Mouse (Mus musculus): Measurements from ENCODE around the gene Kcnb1.

Gene Kcnb1

GRCm38 (mm10) chr2:167198660-167199427, 8.9 kb upstream of the Kcnb1 start:
- Histone ChIP-seq H3K4me1 (replicated peaks; ENCODE audit: low read depth, low read length) (peaks cover 47% of the 10 kb centered on the region), H3K4me3 (replicated peaks; ENCODE audit: low read length) (no peak overlapping the region), H3K36me3 (ENCODE audit: insufficient read depth, low read length) (peaks cover 28% of the 10 kb centered on the region), H3K27me3 (ENCODE audit: insufficient read depth, low read length) (peaks cover 8% of the 10 kb centered on the region; the same call in 1 of the 2 replicates), H3K9me3 (ENCODE audit: low read length) (no peaks in the 10 kb centered on the region)
- TF ChIP-seq NANOG (IDR thresholded peaks at IDR 0.05; ENCODE audit: borderline replicate concordance, low read length), result peak; percentile 49; the same call in 1 of the 2 replicates
- no peak for TF ChIP-seq POU5F1 (IDR thresholded peaks at IDR 0.05; ENCODE audit: borderline replicate concordance, low read length)
- TF ChIP-seq CTCF (conservative IDR thresholded peaks at IDR 0.05; ENCODE audit: low read length), result no peak

GRCm38 (mm10) chr2:167193361-167193760, 3.4 kb upstream of the Kcnb1 start:
- H3K36me3 ChIP-seq (ENCODE audit: insufficient read depth, low read length), result no peaks in the 10 kb centered on the region
- peaks cover 44% of the 10 kb centered on the region for H3K27me3 ChIP-seq (ENCODE audit: insufficient read depth, low read length)
- TF ChIP-seq POU5F1 (IDR thresholded peaks at IDR 0.05; ENCODE audit: borderline replicate concordance, low read length) (no peak), CTCF (conservative IDR thresholded peaks at IDR 0.05; ENCODE audit: low read length) (no peak), NANOG (IDR thresholded peaks at IDR 0.05; ENCODE audit: borderline replicate concordance, low read length) (no peak)
- no peaks in the 10 kb centered on the region for H3K9me3 ChIP-seq (ENCODE audit: low read length)
- peaks cover 36% of the 10 kb centered on the region for H3K4me1 ChIP-seq (replicated peaks; ENCODE audit: low read depth, low read length)
- no peak overlapping the region for H3K4me3 ChIP-seq (replicated peaks; ENCODE audit: low read length)

DNA sequence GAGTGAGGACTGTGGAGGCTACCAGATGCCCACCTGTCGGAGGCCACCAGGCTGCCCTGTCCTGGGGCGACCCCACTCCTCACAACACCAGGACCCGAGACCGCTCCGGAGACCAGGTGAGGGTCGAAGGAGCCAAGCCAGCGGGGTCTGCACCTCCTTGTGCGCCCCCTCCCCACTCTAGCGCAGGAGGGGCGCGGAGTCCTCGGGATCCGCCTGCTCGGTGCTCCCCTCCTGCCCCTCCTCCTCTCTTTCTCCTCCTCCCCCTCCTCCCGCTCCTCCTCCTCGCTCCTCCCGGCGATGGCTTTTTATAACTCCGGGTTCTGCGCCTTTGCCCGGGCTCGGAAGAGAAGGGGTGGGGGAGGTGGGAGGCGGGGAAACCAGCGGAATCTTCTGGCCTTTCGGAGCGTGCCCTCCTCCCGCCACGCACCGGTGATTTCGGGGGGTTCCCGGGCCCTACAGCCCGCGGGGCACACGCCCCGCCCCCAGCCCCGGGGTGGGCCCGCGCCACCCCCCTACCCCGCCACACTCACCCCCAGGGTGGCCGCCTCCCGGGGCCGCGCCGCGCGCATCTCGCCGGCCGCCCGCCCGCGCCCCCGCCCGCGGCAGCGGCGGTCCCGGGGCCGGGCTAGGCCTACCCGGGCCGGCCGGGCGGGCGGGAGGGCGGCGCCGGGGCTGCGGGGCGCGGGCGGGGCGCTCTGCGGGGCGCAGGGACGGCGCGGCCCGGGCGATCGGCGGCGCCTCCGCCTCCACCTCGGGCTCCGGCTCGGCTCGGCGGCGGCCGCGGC, 472 bp downstream of the Kcnb1 start:
- peaks cover 5% of the 10 kb centered on the region; the same call in 1 of the 2 replicates for H3K36me3 ChIP-seq (ENCODE audit: insufficient read depth, low read length)
- peaks cover 78% of the 10 kb centered on the region for H3K27me3 ChIP-seq (ENCODE audit: insufficient read depth, low read length)
- peaks cover 33% of the 10 kb centered on the region for H3K4me1 ChIP-seq (replicated peaks; ENCODE audit: low read depth, low read length)
- H3K4me3 ChIP-seq (replicated peaks; ENCODE audit: low read length), result peak overlapping the region; percentile 80
- TF ChIP-seq POU5F1 (IDR thresholded peaks at IDR 0.05; ENCODE audit: borderline replicate concordance, low read length) (no peak), CTCF (conservative IDR thresholded peaks at IDR 0.05; ENCODE audit: low read length) (no peak), NANOG (IDR thresholded peaks at IDR 0.05; ENCODE audit: borderline replicate concordance, low read length) (no peak)
- no peaks in the 10 kb centered on the region for H3K9me3 ChIP-seq (ENCODE audit: low read length)

- no peak for TF ChIP-seq CTCF (conservative IDR thresholded peaks at IDR 0.05; ENCODE audit: low read length)
- TF ChIP-seq POU5F1 (IDR thresholded peaks at IDR 0.05; ENCODE audit: borderline replicate concordance, low read length), result no peak
- no peak for TF ChIP-seq NANOG (IDR thresholded peaks at IDR 0.05; ENCODE audit: borderline replicate concordance, low read length)
- Histone ChIP-seq H3K4me3 (replicated peaks; ENCODE audit: low read length) (peak overlapping the region; percentile 80), H3K27me3 (ENCODE audit: insufficient read depth, low read length) (peaks cover 83% of the 10 kb centered on the region), H3K4me1 (replicated peaks; ENCODE audit: low read depth, low read length) (peaks cover 32% of the 10 kb centered on the region), H3K9me3 (ENCODE audit: low read length) (no peaks in the 10 kb centered on the region), H3K36me3 (ENCODE audit: insufficient read depth, low read length) (peaks cover 5% of the 10 kb centered on the region; the same call in 1 of the 2 replicates)
Observed at GRCm38 (mm10) chr2:167188315-167189207, 1.4 kb downstream of the Kcnb1 start.

- H3K4me3 ChIP-seq (replicated peaks; ENCODE audit: low read length), result no peak overlapping the region
Observed at GRCm38 (mm10) chr2:167187119-167187518, 2.8 kb downstream of the Kcnb1 start.

DNA sequence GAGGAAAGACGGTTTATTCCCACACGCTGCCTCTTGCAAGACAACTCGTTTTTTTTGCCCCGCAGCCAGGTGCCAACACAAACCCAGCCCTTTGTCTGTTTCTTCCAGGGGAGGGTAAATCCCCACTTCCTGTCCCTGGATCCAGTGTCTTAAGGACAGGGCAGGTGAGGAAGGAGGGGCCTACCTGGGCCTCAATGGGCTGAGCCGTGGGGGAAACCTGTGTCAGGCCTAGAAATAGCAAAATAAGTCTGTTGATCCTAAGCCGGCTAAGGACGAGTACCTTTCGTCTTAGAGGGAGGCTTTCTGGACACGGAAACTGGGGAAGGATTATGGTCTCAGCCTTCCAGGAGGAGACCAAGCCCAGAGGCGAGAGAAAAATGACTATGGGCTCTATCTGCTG, 3.4 kb downstream of the Kcnb1 start:
- Histone ChIP-seq H3K36me3 (ENCODE audit: insufficient read depth, low read length) (peaks cover 5% of the 10 kb centered on the region; the same call in 1 of the 2 replicates), H3K9me3 (ENCODE audit: low read length) (no peaks in the 10 kb centered on the region; the same call in 1 of the 2 replicates), H3K4me3 (replicated peaks; ENCODE audit: low read length) (no peak overlapping the region), H3K4me1 (replicated peaks; ENCODE audit: low read depth, low read length) (peaks cover 29% of the 10 kb centered on the region), H3K27me3 (ENCODE audit: insufficient read depth, low read length) (peaks cover 73% of the 10 kb centered on the region)
- no peak for TF ChIP-seq NANOG (IDR thresholded peaks at IDR 0.05; ENCODE audit: borderline replicate concordance, low read length)
- TF ChIP-seq POU5F1 (IDR thresholded peaks at IDR 0.05; ENCODE audit: borderline replicate concordance, low read length), result no peak
- no peak for TF ChIP-seq CTCF (conservative IDR thresholded peaks at IDR 0.05; ENCODE audit: low read length)

More at GRCm38 (mm10) chr2:167187119-167187518, 2.8 kb downstream of the Kcnb1 start:
- no peaks in the 10 kb centered on the region; the same call in 1 of the 2 replicates for H3K9me3 ChIP-seq (ENCODE audit: low read length)
- peaks cover 5% of the 10 kb centered on the region; the same call in 1 of the 2 replicates for H3K36me3 ChIP-seq (ENCODE audit: insufficient read depth, low read length)
- H3K4me1 ChIP-seq (replicated peaks; ENCODE audit: low read depth, low read length), result peaks cover 27% of the 10 kb centered on the region
- no peak for TF ChIP-seq NANOG (IDR thresholded peaks at IDR 0.05; ENCODE audit: borderline replicate concordance, low read length)
- no peak for TF ChIP-seq POU5F1 (IDR thresholded peaks at IDR 0.05; ENCODE audit: borderline replicate concordance, low read length)
- no peak for TF ChIP-seq CTCF (conservative IDR thresholded peaks at IDR 0.05; ENCODE audit: low read length)
- H3K27me3 ChIP-seq (ENCODE audit: insufficient read depth, low read length), result peaks cover 78% of the 10 kb centered on the region

- Histone ChIP-seq H3K4me3 (replicated peaks; ENCODE audit: low read length) (no peak overlapping the region), H3K9me3 (ENCODE audit: low read length) (no peaks in the 10 kb centered on the region; the same call in 1 of the 2 replicates), H3K4me1 (replicated peaks; ENCODE audit: low read depth, low read length) (peaks cover 29% of the 10 kb centered on the region), H3K27me3 (ENCODE audit: insufficient read depth, low read length) (peaks cover 72% of the 10 kb centered on the region), H3K36me3 (ENCODE audit: insufficient read depth, low read length) (peaks cover 5% of the 10 kb centered on the region; the same call in 1 of the 2 replicates)
- no peak for TF ChIP-seq NANOG (IDR thresholded peaks at IDR 0.05; ENCODE audit: borderline replicate concordance, low read length)
- no peak for TF ChIP-seq CTCF (conservative IDR thresholded peaks at IDR 0.05; ENCODE audit: low read length)
- no peak for TF ChIP-seq POU5F1 (IDR thresholded peaks at IDR 0.05; ENCODE audit: borderline replicate concordance, low read length)
Observed at GRCm38 (mm10) chr2:167186003-167186402, 4.0 kb downstream of the Kcnb1 start.
